Mouse (Mus musculus) thymus, adult 2 months (tissue): ENCODE results near the gene Chd3.

Experiments used
- CTCF ChIP-seq: fragments of 200-500 bp; IDR thresholded peaks from 2 replicates; pipeline ENCODE4 v1.5.1; 2012; ENCODE audit warnings: mild to moderate bottlenecking, control low read depth, low read length, moderate library complexity, borderline replicate concordance; ENCODE audit not compliant: control insufficient read depth, poor library complexity, insufficient read depth; ENCODE audit errors: extremely low read depth
- POLR2A ChIP-seq: fragments of 200-500 bp; IDR thresholded peaks from 2 replicates; pipeline ENCODE4 v1.6.1; 2012; ENCODE audit warnings: mild to moderate bottlenecking, low read length, control low read depth, moderate library complexity; ENCODE audit not compliant: control insufficient read depth, poor library complexity, insufficient read depth; ENCODE audit errors: extremely low read depth

DNA sequence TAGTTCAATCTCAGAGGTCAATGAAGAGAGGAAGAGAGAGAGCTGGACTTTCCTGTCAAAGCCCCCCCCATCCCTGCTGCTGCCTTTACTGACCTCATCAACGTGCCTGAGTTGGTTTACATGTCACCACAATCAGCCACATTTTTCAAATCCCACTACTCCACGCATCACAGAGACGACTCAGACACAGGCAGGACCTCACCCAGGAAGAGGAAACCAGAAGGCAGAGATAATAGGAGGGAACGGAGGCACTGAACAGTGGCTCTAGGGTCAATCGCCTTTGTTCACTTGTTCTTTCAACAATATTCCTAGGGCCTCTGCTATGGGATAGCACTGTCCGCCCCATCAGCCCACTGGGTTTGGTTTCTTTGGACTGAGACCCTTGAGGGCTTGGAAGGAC is 41.6 kb downstream of the Chd3 start:
- TF ChIP-seq CTCF = no peak
- no peak for TF ChIP-seq POLR2A
